Mouse (Mus musculus) myocyte (in vitro differentiated cells): ENCODE data around the gene Zfpm1.

Experiments
- CEBPB ChIP-seq: IDR thresholded peaks from 2 replicates; pipeline ENCODE4 v1.6.1; 2011; ENCODE audit warnings: mild to moderate bottlenecking, moderate library complexity; ENCODE audit not compliant: poor library complexity, insufficient read depth, severe bottlenecking
- E2F4 ChIP-seq: IDR thresholded peaks from one replicate; pipeline ENCODE4 v1.6.1; 2011; ENCODE audit warnings: mild to moderate bottlenecking, control low read depth, moderate library complexity; ENCODE audit not compliant: insufficient read depth
- MAX ChIP-seq: IDR thresholded peaks from one replicate; pipeline ENCODE4 v1.6.1; 2011; ENCODE audit warnings: low read depth, mild to moderate bottlenecking, control low read depth
- MYOD1 ChIP-seq, 3 experiments: IDR thresholded peaks; one replicate each; pipeline ENCODE4 v1.6.1; 2011; ENCODE audit warnings: control low read depth in 2 of 3, low read depth in 2 of 3, mild to moderate bottlenecking in 2 of 3, moderate library complexity in 1 of 3; ENCODE audit not compliant: insufficient read length in 2 of 3, control insufficient read depth in 1 of 3
- MYOG ChIP-seq, 3 experiments: IDR thresholded peaks; one replicate each; pipeline ENCODE4 v1.6.1; 2011; ENCODE audit warnings: control low read depth in 2 of 3, low read depth in 2 of 3, mild to moderate bottlenecking in 2 of 3; ENCODE audit not compliant: insufficient read length in 2 of 3, control insufficient read depth in 1 of 3, insufficient read depth in 1 of 3
- POLR2A ChIP-seq: IDR thresholded peaks from one replicate; pipeline ENCODE4 v1.6.1; 2011; ENCODE audit warnings: low read depth, mild to moderate bottlenecking, control low read depth, moderate library complexity; ENCODE audit not compliant: insufficient read length
- POLR2AphosphoS2 ChIP-seq: IDR thresholded peaks from one replicate; pipeline ENCODE4 v1.6.1; 2011; ENCODE audit warnings: low read depth, control low read depth; ENCODE audit not compliant: insufficient read length
- REST ChIP-seq: IDR thresholded peaks from one replicate; pipeline ENCODE4 v1.6.1; 2011; ENCODE audit warnings: mild to moderate bottlenecking, control low read depth, moderate library complexity; ENCODE audit not compliant: insufficient read depth, insufficient read length
- SRF ChIP-seq: IDR thresholded peaks from one replicate; pipeline ENCODE4 v1.6.1; 2011; ENCODE audit warnings: low read depth; ENCODE audit not compliant: control insufficient read depth, insufficient read length
- TCF12 ChIP-seq: IDR thresholded peaks from one replicate; pipeline ENCODE4 v1.6.1; 2011; ENCODE audit warnings: mild to moderate bottlenecking, control low read depth; ENCODE audit not compliant: poor library complexity, insufficient read depth, severe bottlenecking
- TCF3 ChIP-seq: IDR thresholded peaks from one replicate; pipeline ENCODE4 v1.6.1; 2011; ENCODE audit warnings: low read depth, control low read depth; ENCODE audit not compliant: insufficient read length
- USF1 ChIP-seq: IDR thresholded peaks from one replicate; pipeline ENCODE4 v1.6.1; 2011; ENCODE audit warnings: low read depth, mild to moderate bottlenecking, control low read depth, moderate library complexity

GRCm38 (mm10) chr8:122264243-122264642 is 17.7 kb upstream of the Zfpm1 start:
- TF ChIP-seq USF1 (no peak), POLR2A (no peak), TCF12 (no peak), MAX (no peak), MYOG (IDR thresholded peaks at IDR 0.05; ENCODE audit: control insufficient read depth in 1 of 3, insufficient read depth in 1 of 3, insufficient read length in 2 of 3, low read depth in 2 of 3) (no peak), SRF (no peak), POLR2AphosphoS2 (no peak), CEBPB (no peak), REST (no peak), MYOD1 (IDR thresholded peaks at IDR 0.05; ENCODE audit: control insufficient read depth in 1 of 3, insufficient read length in 2 of 3, low read depth in 2 of 3) (no peak), TCF3 (no peak), E2F4 (no peak)
